In genomic region chr4:129513086-129513767, GRCm38 (mm10) we compare ENCODE assay signal across 8 mouse cellular contexts. TPM values are rescaled to one million over a fixed set of nuclear protein-coding genes. Genes with fewer than 3 reads are reported as not detected.
A peak's percentile ranks its signal among the peaks of the same experiment; 100 is the strongest.
DNase-seq lines count a peak whose midpoint lies in the region; ATAC-seq and TF ChIP-seq lines count a peak whose summit lies in the region.

Marcksl1 (plus strand) TSS chr4:129513581.

- H3K9ac ChIP-seq in heart, embryonic 12.5 days: peak within 1 kb of the TSS; percentile 99
- H3K9ac ChIP-seq in kidney, embryonic 16.5 days (replicated peaks; ENCODE audit: low read length): peak within 1 kb of the TSS; percentile 100
- H3K9ac ChIP-seq in midbrain, postnatal 0 days (replicated peaks; ENCODE audit: low read length, poor library complexity, severe bottlenecking): peak within 1 kb of the TSS; percentile 100

- H3K4me3 ChIP-seq in erythroblast, embryonic 14.5 days (replicated peaks): peak within 1 kb of the TSS; percentile 64
- peak within 1 kb of the TSS; percentile 81 for H3K4me3 ChIP-seq in heart, embryonic 12.5 days
- H3K4me3 ChIP-seq in kidney, embryonic 16.5 days (ENCODE audit: low read length): peak within 1 kb of the TSS; percentile 82
- peak within 1 kb of the TSS; percentile 100 for H3K4me3 ChIP-seq in midbrain, postnatal 0 days (ENCODE audit: low read depth, low read length)

- ATAC-seq in heart, embryonic 12.5 days (ENCODE audit: insufficient number of reproducible peaks, low FRiP score): peak; percentile 89
- peak; percentile 87 for ATAC-seq in kidney, embryonic 16.5 days (ENCODE audit: low FRiP score, low TSS enrichment)
- peak; percentile 82 for ATAC-seq in midbrain, postnatal 0 days (ENCODE audit: low FRiP score)

- peak within 1 kb of the TSS; percentile 83 for H3K4me2 ChIP-seq in heart, embryonic 12.5 days
- peak within 1 kb of the TSS; percentile 73 for H3K4me2 ChIP-seq in kidney, embryonic 16.5 days (replicated peaks; ENCODE audit: low read depth, low read length)
- peak within 1 kb of the TSS; percentile 58 for H3K4me2 ChIP-seq in midbrain, postnatal 0 days (ENCODE audit: low read depth, low read length, poor library complexity, severe bottlenecking)

- TF ChIP-seq CTCF in midbrain, postnatal 0 days (IDR thresholded peaks at IDR 0.05): no peak

- peaks cover 30% of the 10 kb centered on the region for H3K36me3 ChIP-seq in erythroblast, embryonic 14.5 days (ENCODE audit: control insufficient read depth)
- H3K36me3 ChIP-seq in heart, embryonic 12.5 days: peaks cover 30% of the 10 kb centered on the region
- H3K36me3 ChIP-seq in kidney, embryonic 16.5 days (ENCODE audit: insufficient read depth, low read length): peaks cover 20% of the 10 kb centered on the region
- peaks cover 14% of the 10 kb centered on the region; the same call in 1 of the 2 replicates for H3K36me3 ChIP-seq in midbrain, postnatal 0 days (ENCODE audit: insufficient read depth, low read length)

- H3K27me3 ChIP-seq in erythroblast, embryonic 14.5 days (ENCODE audit: control insufficient read depth): peaks cover 52% of the 10 kb centered on the region
- H3K27me3 ChIP-seq in heart, embryonic 12.5 days (replicated peaks): no peaks in the 10 kb centered on the region
- H3K27me3 ChIP-seq in kidney, embryonic 16.5 days (ENCODE audit: insufficient read depth, low read length): no peaks in the 10 kb centered on the region
- no peaks in the 10 kb centered on the region for H3K27me3 ChIP-seq in midbrain, postnatal 0 days (ENCODE audit: insufficient read depth, low read length)

- no peaks in the 10 kb centered on the region for H3K9me3 ChIP-seq in erythroblast, embryonic 14.5 days (ENCODE audit: control insufficient read depth, low read length)
- no peaks in the 10 kb centered on the region for H3K9me3 ChIP-seq in heart, embryonic 12.5 days (replicated peaks)
- H3K9me3 ChIP-seq in kidney, embryonic 16.5 days (ENCODE audit: low read length): no peaks in the 10 kb centered on the region
- no peaks in the 10 kb centered on the region for H3K9me3 ChIP-seq in midbrain, postnatal 0 days (ENCODE audit: low read length)

- peaks cover 26% of the 10 kb centered on the region for H3K4me1 ChIP-seq in erythroblast, embryonic 14.5 days (ENCODE audit: control insufficient read depth)
- peaks cover 45% of the 10 kb centered on the region for H3K4me1 ChIP-seq in heart, embryonic 12.5 days (replicated peaks)
- peaks cover 23% of the 10 kb centered on the region for H3K4me1 ChIP-seq in kidney, embryonic 16.5 days (ENCODE audit: insufficient read depth, low read length)
- H3K4me1 ChIP-seq in midbrain, postnatal 0 days (ENCODE audit: insufficient read depth, low read length): no peaks in the 10 kb centered on the region; the same call in 1 of the 2 replicates

- DNase-seq in 3T3-L1 (ENCODE audit: low read depth, low spot score): peak; percentile 81
- DNase-seq in adrenal gland, adult (ENCODE audit: inconsistent age in 2 of 2, low spot score in 1 of 2): peak; percentile 87 to 93
- peak; percentile 88 for DNase-seq in liver
- peak; percentile 93 for DNase-seq in midbrain, postnatal 0 days (ENCODE audit: low spot score)
- peak; percentile 88 to 90 for DNase-seq in spleen, postnatal 36 days (ENCODE audit: low spot score in 2 of 2)

- peak within 1 kb of the TSS; percentile 92 for H3K27ac ChIP-seq in heart, embryonic 12.5 days (ENCODE audit: poor library complexity, severe bottlenecking)
- peak within 1 kb of the TSS; percentile 93 for H3K27ac ChIP-seq in kidney, embryonic 16.5 days (ENCODE audit: low read length)
- peak within 1 kb of the TSS; percentile 98 for H3K27ac ChIP-seq in midbrain, postnatal 0 days (ENCODE audit: low read depth, low read length)

- WGBS in heart, embryonic 12.5 days: 5% methylated on average over 47 of the region's 47 CpGs
- WGBS in kidney, embryonic 16.5 days: 4% methylated on average over 43 of the region's 47 CpGs
- 6% methylated on average over 42 of the region's 47 CpGs for WGBS in midbrain, postnatal 0 days

RNA-seq across cellular contexts. Expression of gene Marcksl1, which starts in this region (rescaled TPM):
- 1.2 and 1.4 TPM in 2 replicates for polyA plus RNA-seq in erythroblast, embryonic 14.5 days (2012)
- 515 and 518 TPM in 2 replicates for polyA plus RNA-seq in heart, embryonic 12.5 days (2016; fragmentation: Nextera tagmentation; extraction: Ambion mirVana)
- polyA plus RNA-seq in kidney, embryonic 16.5 days (2015; fragmentation: Nextera tagmentation; extraction: Ambion mirVana): 761 and 859 TPM in 2 replicates
- 1,529 and 1,586 TPM in 2 replicates for total RNA-seq in midbrain, postnatal 0 days (2014; rRNA removed)
- 1,678 and 1,776 TPM in 2 replicates for polyA plus RNA-seq in midbrain, postnatal 0 days (2015; fragmentation: Nextera tagmentation; extraction: Ambion mirVana)

Comparison
In these comparisons a context has a peak if more than half of its experiments do, and no peak if none do; other contexts are left out.
1. Peak in every context shown above with its lines: DNase-seq, ATAC-seq, H3K4me3 ChIP-seq and H3K27ac ChIP-seq.
2. RNA of gene Marcksl1 (polyA plus RNA-seq): 1,678 to 1,776 TPM in midbrain, postnatal 0 days, 761 to 859 TPM in kidney, embryonic 16.5 days and 515 to 518 TPM in heart, embryonic 12.5 days; 1.2 to 1.4 TPM in erythroblast, embryonic 14.5 days; every median in the first group is over 100 times any median in the second.